Mouse (Mus musculus): ENCODE results near the gene Hcfc1. TPM values are rescaled to one million over a fixed set of nuclear protein-coding genes. Genes with fewer than 3 reads are reported as not detected.

The Hcfc1 gene
- polyA plus RNA-seq, 1 experiment from 2014 or later, result 28.1 TPM

DNA sequence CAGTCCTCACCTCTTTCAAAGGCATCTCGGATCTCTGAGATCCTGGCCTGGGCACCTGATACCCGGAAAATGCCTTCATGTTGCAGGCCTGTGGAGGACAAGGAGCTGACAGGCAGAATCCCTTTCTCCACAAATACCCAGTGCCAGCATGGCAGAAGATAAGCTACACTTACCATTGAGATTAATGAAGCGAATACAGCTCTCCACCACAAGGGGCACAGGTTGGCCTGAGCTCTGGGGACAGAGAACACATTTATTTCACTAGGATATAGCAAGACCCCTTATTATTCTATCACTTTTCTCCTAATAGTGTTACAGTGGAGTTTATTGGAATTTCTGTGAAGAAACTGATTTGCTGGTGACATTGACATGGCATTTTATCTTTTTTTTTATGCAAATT is 68.2 kb downstream of the Hcfc1 start:
- 41% methylated on average over 3 of the region's 3 CpGs for WGBS

DNA sequence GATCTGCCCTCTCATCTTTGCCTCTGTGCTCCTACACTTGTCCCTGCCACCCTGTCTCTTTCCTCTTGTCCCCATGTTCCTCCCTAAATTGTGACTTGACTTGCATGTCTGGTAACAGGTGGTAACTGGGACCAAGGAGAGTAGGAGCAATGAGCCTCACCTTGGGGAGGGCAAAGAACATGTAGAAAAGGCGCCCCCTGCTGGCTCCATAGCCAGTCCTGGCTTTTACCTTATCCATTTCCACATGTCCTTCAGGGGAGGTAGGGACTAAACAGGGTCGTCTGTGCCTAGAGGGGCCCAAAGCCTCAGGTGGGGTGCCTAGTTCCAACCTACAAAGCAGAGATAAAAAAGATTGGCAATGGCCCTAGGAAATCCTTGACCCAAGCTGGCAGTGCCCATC is 70.4 kb downstream of the Hcfc1 start, which contains the start of gene L1cam:
Gene L1cam, minus strand, starts transcription at position 387 of the 400 bp plus-strand sequence.
- H3K4me2 ChIP-seq (ENCODE audit: low read depth, low read length), result no peak within 1 kb of the TSS
- no peak within 1 kb of the TSS for H3K9ac ChIP-seq (ENCODE audit: low read length)
- no peaks in the 10 kb centered on the region for H3K4me1 ChIP-seq (ENCODE audit: control insufficient read depth, insufficient read depth, low read length)
- no peaks in the 10 kb centered on the region for H3K36me3 ChIP-seq (ENCODE audit: control insufficient read depth, insufficient read depth)
- no peak for ATAC-seq (replicated peaks; ENCODE audit: extremely low read depth, insufficient read depth, low FRiP score)
- 9% methylated on average over 2 of the region's 2 CpGs for WGBS
- H3K4me3 ChIP-seq (ENCODE audit: low read length), result no peak within 1 kb of the TSS
- H3K27me3 ChIP-seq (ENCODE audit: control insufficient read depth, insufficient read depth, low read length), result peaks cover 3% of the 10 kb centered on the region
- H3K9me3 ChIP-seq (replicated peaks; ENCODE audit: control insufficient read depth, low read length), result no peaks in the 10 kb centered on the region
- no peak within 1 kb of the TSS for H3K27ac ChIP-seq (ENCODE audit: low read length)

More for the DNA sequence above, 68.2 kb downstream of the Hcfc1 start:
- Histone ChIP-seq H3K27ac (ENCODE audit: low read length) (no peak overlapping the region), H3K4me3 (ENCODE audit: low read length) (no peak overlapping the region), H3K9me3 (replicated peaks; ENCODE audit: control insufficient read depth, low read length) (no peaks in the 10 kb centered on the region), H3K36me3 (ENCODE audit: control insufficient read depth, insufficient read depth) (no peaks in the 10 kb centered on the region), H3K4me2 (ENCODE audit: low read depth, low read length) (no peak overlapping the region), H3K27me3 (ENCODE audit: control insufficient read depth, insufficient read depth, low read length) (no peaks in the 10 kb centered on the region), H3K9ac (ENCODE audit: low read length) (no peak overlapping the region), H3K4me1 (ENCODE audit: control insufficient read depth, insufficient read depth, low read length) (no peaks in the 10 kb centered on the region)
- ATAC-seq (replicated peaks; ENCODE audit: extremely low read depth, insufficient read depth, low FRiP score), result no peak

DNA sequence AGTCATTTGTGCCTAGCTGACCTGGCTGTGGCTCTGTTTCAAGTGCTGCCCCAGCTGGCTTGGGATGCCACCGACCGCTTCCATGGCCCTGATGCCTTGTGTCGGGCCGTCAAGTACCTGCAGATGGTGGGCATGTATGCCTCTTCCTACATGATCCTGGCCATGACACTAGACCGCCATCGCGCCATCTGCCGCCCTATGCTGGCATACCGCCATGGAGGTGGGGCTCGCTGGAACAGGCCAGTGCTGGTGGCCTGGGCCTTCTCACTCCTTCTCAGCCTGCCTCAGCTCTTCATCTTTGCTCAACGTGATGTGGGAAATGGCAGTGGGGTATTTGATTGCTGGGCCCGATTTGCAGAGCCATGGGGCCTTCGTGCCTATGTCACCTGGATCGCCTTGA is 73.3 kb downstream of the Hcfc1 start:
- Histone ChIP-seq H3K4me2 (ENCODE audit: low read depth, low read length) (no peak overlapping the region), H3K9me3 (replicated peaks; ENCODE audit: control insufficient read depth, low read length) (no peaks in the 10 kb centered on the region), H3K4me1 (ENCODE audit: control insufficient read depth, insufficient read depth, low read length) (no peaks in the 10 kb centered on the region), H3K4me3 (ENCODE audit: low read length) (no peak overlapping the region), H3K27ac (ENCODE audit: low read length) (no peak overlapping the region), H3K36me3 (ENCODE audit: control insufficient read depth, insufficient read depth) (no peaks in the 10 kb centered on the region), H3K9ac (ENCODE audit: low read length) (no peak overlapping the region), H3K27me3 (ENCODE audit: control insufficient read depth, insufficient read depth, low read length) (peaks cover 3% of the 10 kb centered on the region)
- no peak for ATAC-seq (replicated peaks; ENCODE audit: extremely low read depth, insufficient read depth, low FRiP score)
- WGBS, result 84% methylated on average over 14 of the region's 14 CpGs

Other genes with a start within 250 kb of the Hcfc1 start
- 18.0 and 19.4 TPM in 2 replicates for gene Abcd1, start 249.8 kb downstream of the Hcfc1 start, polyA plus RNA-seq (2015; fragmentation: Nextera tagmentation; extraction: Ambion mirVana)
- 0.54 and 0.71 TPM in 2 replicates for gene Plxnb3, start 209.3 kb downstream of the Hcfc1 start, polyA plus RNA-seq (2015; fragmentation: Nextera tagmentation; extraction: Ambion mirVana)
- gene Srpk3, start 192.0 kb downstream of the Hcfc1 start, polyA plus RNA-seq (2015; fragmentation: Nextera tagmentation; extraction: Ambion mirVana), result 94.7 and 97.5 TPM in 2 replicates
- gene Idh3g, start 179.5 kb downstream of the Hcfc1 start, polyA plus RNA-seq (2015; fragmentation: Nextera tagmentation; extraction: Ambion mirVana), result 523 and 569 TPM in 2 replicates
- 155 TPM in 2 replicates for gene Ssr4, start 179.3 kb downstream of the Hcfc1 start, polyA plus RNA-seq (2015; fragmentation: Nextera tagmentation; extraction: Ambion mirVana)
- 0.32 and 0.45 TPM in 2 replicates for gene Pdzd4, start 141.4 kb downstream of the Hcfc1 start, polyA plus RNA-seq (2015; fragmentation: Nextera tagmentation; extraction: Ambion mirVana)
- 0.06 and 0.09 TPM in 2 replicates for gene Avpr2, start 74.3 kb downstream of the Hcfc1 start, polyA plus RNA-seq (2015; fragmentation: Nextera tagmentation; extraction: Ambion mirVana)
- 0.60 and 0.77 TPM in 2 replicates for gene L1cam, start 70.3 kb downstream of the Hcfc1 start, polyA plus RNA-seq (2015; fragmentation: Nextera tagmentation; extraction: Ambion mirVana)
- gene Arhgap4, start 44.5 kb downstream of the Hcfc1 start, polyA plus RNA-seq (2015; fragmentation: Nextera tagmentation; extraction: Ambion mirVana), result 3.7 and 4.7 TPM in 2 replicates
- gene Naa10, start 44.4 kb downstream of the Hcfc1 start, polyA plus RNA-seq (2015; fragmentation: Nextera tagmentation; extraction: Ambion mirVana), result 89.8 and 97.1 TPM in 2 replicates
- 60.0 and 61.1 TPM in 2 replicates for gene Renbp, start 35.5 kb downstream of the Hcfc1 start, polyA plus RNA-seq (2015; fragmentation: Nextera tagmentation; extraction: Ambion mirVana)
- gene Irak1, start 57.6 kb upstream of the Hcfc1 start, polyA plus RNA-seq (2015; fragmentation: Nextera tagmentation; extraction: Ambion mirVana), result 53.0 and 55.9 TPM in 2 replicates
- not detected in 2 replicates for gene Opn1mw, start 161.1 kb upstream of the Hcfc1 start, polyA plus RNA-seq (2015; fragmentation: Nextera tagmentation; extraction: Ambion mirVana)
- gene Mecp2, start 169.0 kb upstream of the Hcfc1 start, polyA plus RNA-seq (2015; fragmentation: Nextera tagmentation; extraction: Ambion mirVana), result 11.3 and 11.5 TPM in 2 replicates
- not detected in 2 replicates for gene Tex28, start 201.5 kb upstream of the Hcfc1 start, polyA plus RNA-seq (2015; fragmentation: Nextera tagmentation; extraction: Ambion mirVana)
- 0.09 and 0.10 TPM in 2 replicates for gene Tktl1, start 210.9 kb upstream of the Hcfc1 start, polyA plus RNA-seq (2015; fragmentation: Nextera tagmentation; extraction: Ambion mirVana)

Data from heart, embryonic 16.5 days (tissue).